Mouse (Mus musculus) gastrocnemius, postnatal 25 days (tissue): Measurements from ENCODE around the gene Ttc9. TPM values are rescaled to one million over a fixed set of nuclear protein-coding genes. Genes with fewer than 3 reads are reported as not detected.

Experiments
- total RNA-seq, 2 experiments: library from RNA; stranded (reverse); gene quantifications; 1 replicate in 1 of 2; 2 replicates in 1 of 2; pipeline ENCODE4 v1.2.3; 2021

Gene Ttc9
- total RNA-seq, 2 experiments from 2014 or later, result 8.4 to 14.1 TPM

Other genes starting within 250 kb of the Ttc9 start
- gene Adam4, start 209.3 kb upstream of the Ttc9 start, total RNA-seq, result 1 to 10 TPM in 1 of 2 experiments, under 1 TPM in 1; 0.79 to 1.4 TPM
- 10 to 100 TPM; 74.9 to 75.6 TPM for gene Cox16, start 146.1 kb upstream of the Ttc9 start, total RNA-seq
- gene Gm20498, start 98.3 kb upstream of the Ttc9 start, total RNA-seq, result 10 to 100 TPM; 34.2 to 37.1 TPM
- 10 to 100 TPM; 31.3 to 40.4 TPM for gene Synj2bp, start 98.3 kb upstream of the Ttc9 start, total RNA-seq
- not detected for gene Adam21, start 62.8 kb upstream of the Ttc9 start, total RNA-seq
- gene Med6, start 36.2 kb upstream of the Ttc9 start, total RNA-seq, result 10 to 100 TPM in 1 of 2 experiments, 1 to 10 TPM in 1; 9.9 to 12.8 TPM
- under 1 TPM; 0.08 to 0.13 TPM for gene Map3k9, start 149.9 kb downstream of the Ttc9 start, total RNA-seq
- gene Pcnx, start 228.8 kb downstream of the Ttc9 start, total RNA-seq, result 10 to 100 TPM; 34.2 to 38.5 TPM